Mouse (Mus musculus) testis, adult 2 months (tissue): ENCODE data around the gene Pdia5. TPM values are rescaled to one million over a fixed set of nuclear protein-coding genes. Genes with fewer than 3 reads are reported as not detected.

ENCODE experiments used
- H3K27ac ChIP-seq: fragments of 200-500 bp; 2 replicates; pipeline ENCODE4 v1.5.1; 2012; ENCODE audit warnings: low read depth, low read length; ENCODE audit not compliant: control insufficient read depth, insufficient read depth
- H3K27me3 ChIP-seq: fragments of 200-500 bp; 2 replicates; pipeline ENCODE4 v1.6.1; 2012; ENCODE audit warnings: mild to moderate bottlenecking, low read length, moderate library complexity; ENCODE audit not compliant: control insufficient read depth, insufficient read depth
- H3K36me3 ChIP-seq: fragments of 200-500 bp; 2 replicates; pipeline ENCODE4 v1.6.1; 2012; ENCODE audit warnings: mild to moderate bottlenecking, low read length; ENCODE audit not compliant: control insufficient read depth, insufficient read depth
- H3K4me1 ChIP-seq: fragments of 200-500 bp; 2 replicates; pipeline ENCODE4 v1.6.1; 2012; ENCODE audit warnings: low read length; ENCODE audit not compliant: control insufficient read depth, insufficient read depth
- H3K4me3 ChIP-seq: fragments of 200-500 bp; 2 replicates; pipeline ENCODE4 v1.5.1; 2012; ENCODE audit warnings: low read depth, mild to moderate bottlenecking, low read length, moderate library complexity, mixed read lengths; ENCODE audit not compliant: control insufficient read depth
- CTCF ChIP-seq: fragments of 200-500 bp; IDR thresholded peaks from 2 replicates; pipeline ENCODE4 v1.5.1; 2012; ENCODE audit warnings: low read depth, mild to moderate bottlenecking, inconsistent platforms, low read length, moderate library complexity; ENCODE audit not compliant: control insufficient read depth, insufficient read depth, insufficient replicate concordance
- POLR2A ChIP-seq: fragments of 200-500 bp; IDR thresholded peaks from 2 replicates; pipeline ENCODE4 v1.6.1; 2012; ENCODE audit warnings: low read depth, mild to moderate bottlenecking, inconsistent platforms, low read length, moderate library complexity; ENCODE audit not compliant: control insufficient read depth
- polyA plus RNA-seq: library from polyadenylated mRNA; depleted of rRNA; stranded (reverse); fragments of >200 nt; gene quantifications from 2 replicates; pipeline ENCODE4 v1.2.3, GENCODE M21; 2012; rRNA removed

The Pdia5 gene
- 16.5 and 18.9 TPM in 2 replicates for polyA plus RNA-seq

DNA sequence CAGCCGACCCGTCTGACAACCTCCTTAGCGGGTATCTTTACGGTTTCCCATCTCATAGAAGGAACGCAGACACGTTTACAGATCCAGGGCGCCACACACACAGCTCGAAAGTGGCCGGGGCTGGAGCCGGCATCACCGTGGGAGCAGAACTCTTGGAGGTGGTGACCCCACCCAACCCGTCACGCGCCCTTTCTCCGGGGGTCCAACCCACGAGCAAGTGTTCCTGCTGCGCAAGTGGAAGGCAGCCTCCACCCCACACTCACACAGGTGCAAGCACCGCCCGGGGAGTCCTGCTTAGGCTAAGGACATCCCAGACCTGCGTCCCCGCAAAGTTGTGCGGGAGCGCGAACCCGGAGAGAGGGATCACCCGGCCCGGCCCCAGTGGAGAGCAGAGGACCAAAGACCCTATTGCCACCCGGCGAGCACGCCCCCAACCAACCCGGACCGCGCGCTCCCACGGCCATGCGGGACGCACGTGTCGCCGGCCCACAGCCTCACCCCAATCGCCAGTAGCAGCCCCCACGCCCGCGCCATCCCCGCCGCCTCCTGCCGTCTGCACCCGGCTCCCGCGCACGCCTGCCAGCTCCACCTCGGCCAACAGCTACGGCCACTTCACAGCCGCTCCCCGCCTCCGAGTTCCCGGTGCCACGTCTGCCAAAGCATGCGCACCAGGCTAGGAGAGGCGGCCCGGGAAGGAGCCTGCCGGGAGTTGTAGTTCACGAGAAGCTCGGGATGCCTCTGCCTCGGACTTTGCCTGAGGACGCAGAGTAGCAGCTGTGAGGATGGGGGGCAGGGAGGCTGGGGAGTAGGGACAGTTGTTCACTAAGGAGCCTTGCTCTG, at the start of gene Pdia5:
Gene Pdia5, minus strand, starts transcription at position 643 of the 840 bp plus-strand sequence.
- no peak within 1 kb of the TSS for H3K27ac ChIP-seq
- peaks cover 3% of the 10 kb centered on the region; the same call in 1 of the 2 replicates for H3K4me1 ChIP-seq
- TF ChIP-seq POLR2A = peak; percentile 65
- TF ChIP-seq CTCF = no peak
- H3K4me3 ChIP-seq = peak within 1 kb of the TSS; percentile 41
- H3K36me3 ChIP-seq = no peaks in the 10 kb centered on the region
- H3K27me3 ChIP-seq = no peaks in the 10 kb centered on the region

DNA sequence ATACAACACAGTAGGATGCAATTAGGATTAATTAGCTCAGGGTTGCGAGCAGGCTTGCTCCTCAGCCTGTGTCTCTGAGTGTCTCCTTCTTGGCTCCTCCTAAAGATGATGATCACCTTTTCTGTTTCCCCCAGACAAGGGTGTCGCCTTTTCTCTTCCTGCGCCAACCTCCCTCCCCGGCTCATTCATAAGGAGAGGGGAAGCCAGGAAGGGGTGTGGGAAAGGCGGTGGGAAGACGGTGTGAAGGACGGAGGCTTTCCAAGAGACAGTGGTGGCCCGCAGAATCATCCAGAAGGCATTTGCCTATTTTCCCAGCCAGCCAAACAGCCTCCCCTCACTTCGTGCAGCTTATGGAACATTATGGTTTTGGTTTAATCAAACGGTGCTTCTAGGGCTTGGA, 48.4 kb upstream of the Pdia5 start:
- H3K27me3 ChIP-seq = peaks cover 2% of the 10 kb centered on the region
- no peak for TF ChIP-seq POLR2A
- no peak overlapping the region for H3K4me3 ChIP-seq
- H3K36me3 ChIP-seq = no peaks in the 10 kb centered on the region
- H3K4me1 ChIP-seq = peaks cover 9% of the 10 kb centered on the region
- no peak overlapping the region for H3K27ac ChIP-seq

DNA sequence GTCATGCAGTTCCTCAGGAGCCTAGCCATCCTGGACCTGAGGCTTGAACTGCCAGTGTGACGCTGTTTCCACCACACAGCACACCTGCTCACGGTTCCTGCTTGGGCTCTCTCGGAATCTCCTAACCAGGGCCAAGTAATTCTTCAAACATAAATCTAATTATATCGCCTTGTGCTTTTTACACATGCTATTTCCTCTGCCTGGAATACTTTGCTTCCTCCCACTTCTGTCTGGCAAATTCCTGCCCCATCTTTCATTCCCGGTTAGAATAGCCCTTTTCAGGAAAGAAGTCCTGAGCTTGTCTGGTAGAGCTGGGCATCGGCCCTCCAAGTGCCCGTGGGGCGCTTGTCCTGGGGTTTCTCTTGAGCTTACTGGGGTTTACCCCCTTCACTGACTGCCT, 47.0 kb upstream of the Pdia5 start:
- no peak for TF ChIP-seq CTCF
- no peak for TF ChIP-seq POLR2A
- Histone ChIP-seq H3K36me3 (no peaks in the 10 kb centered on the region), H3K4me1 (peaks cover 9% of the 10 kb centered on the region), H3K27ac (no peak overlapping the region; the same call in 1 of the 2 replicates), H3K27me3 (peaks cover 2% of the 10 kb centered on the region), H3K4me3 (no peak overlapping the region)

DNA sequence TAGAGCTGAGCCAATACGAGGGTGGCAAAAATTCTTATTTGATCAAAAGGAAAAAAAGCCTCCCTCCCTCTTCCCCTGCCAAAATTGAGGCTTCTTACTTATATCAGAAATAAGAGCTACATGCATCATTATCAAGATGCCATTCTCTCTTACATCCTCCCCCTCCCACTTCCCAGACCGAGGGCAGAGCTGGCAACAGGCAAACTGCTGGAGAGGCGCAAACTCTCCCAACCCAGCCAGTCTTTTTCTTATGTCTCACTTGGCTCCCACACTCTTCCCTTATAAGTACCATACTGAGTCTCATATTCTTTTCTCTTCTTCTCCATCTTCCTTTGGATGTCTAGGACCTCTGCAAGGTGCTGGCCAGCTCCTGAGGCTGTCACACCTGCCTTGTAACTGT, 44.0 kb upstream of the Pdia5 start:
- Histone ChIP-seq H3K27me3 (no peaks in the 10 kb centered on the region), H3K4me3 (no peak overlapping the region), H3K36me3 (no peaks in the 10 kb centered on the region), H3K4me1 (no peaks in the 10 kb centered on the region; the same call in 1 of the 2 replicates), H3K27ac (no peak overlapping the region)
- TF ChIP-seq POLR2A = no peak
- no peak for TF ChIP-seq CTCF

DNA sequence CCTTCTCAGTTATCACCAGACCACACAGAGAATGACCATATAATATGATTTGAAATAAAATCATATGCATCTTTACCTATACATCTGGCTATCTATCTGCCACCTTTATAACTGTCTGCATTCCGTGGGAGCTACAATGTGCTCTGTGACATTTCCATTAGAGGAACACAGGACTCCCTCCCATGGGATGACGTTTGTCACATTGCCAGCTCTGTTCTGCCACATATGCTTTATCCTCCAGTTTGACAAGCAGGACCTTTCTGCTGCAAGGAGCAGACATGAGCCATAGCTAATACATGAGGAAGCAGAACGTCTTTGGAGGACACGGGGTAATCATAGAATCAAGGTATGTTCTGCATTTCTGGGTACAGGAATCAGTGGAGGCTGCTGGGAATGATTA, 33.5 kb upstream of the Pdia5 start:
- Histone ChIP-seq H3K36me3 (no peaks in the 10 kb centered on the region), H3K27me3 (no peaks in the 10 kb centered on the region), H3K4me3 (no peak overlapping the region), H3K4me1 (no peaks in the 10 kb centered on the region; the same call in 1 of the 2 replicates), H3K27ac (no peak overlapping the region)
- TF ChIP-seq POLR2A = no peak
- TF ChIP-seq CTCF = no peak

DNA sequence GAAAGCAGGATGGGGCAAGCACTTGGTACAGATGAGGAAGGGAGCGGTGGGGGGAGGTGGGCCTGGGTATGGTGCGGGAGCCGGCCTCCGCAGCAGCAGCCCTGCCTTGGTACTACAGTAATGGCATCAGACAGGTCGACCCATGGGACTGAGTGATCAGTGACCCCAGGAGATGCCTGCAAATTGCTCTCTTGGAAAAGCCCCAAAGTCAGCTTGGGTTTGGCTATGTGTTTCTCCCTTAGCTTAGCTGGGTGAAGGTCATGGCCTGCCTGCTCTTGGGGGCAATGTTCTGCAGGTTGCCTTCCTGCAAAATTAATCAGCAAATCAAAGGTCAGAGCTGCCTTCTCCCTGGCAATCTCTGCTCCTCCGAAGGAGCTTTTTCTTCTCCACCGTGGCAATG, 28.6 kb upstream of the Pdia5 start:
- no peak overlapping the region for H3K27ac ChIP-seq
- H3K27me3 ChIP-seq = no peaks in the 10 kb centered on the region
- TF ChIP-seq POLR2A = no peak
- TF ChIP-seq CTCF = no peak
- H3K4me1 ChIP-seq = peaks cover 5% of the 10 kb centered on the region; the same call in 1 of the 2 replicates
- no peak overlapping the region for H3K4me3 ChIP-seq
- H3K36me3 ChIP-seq = no peaks in the 10 kb centered on the region

DNA sequence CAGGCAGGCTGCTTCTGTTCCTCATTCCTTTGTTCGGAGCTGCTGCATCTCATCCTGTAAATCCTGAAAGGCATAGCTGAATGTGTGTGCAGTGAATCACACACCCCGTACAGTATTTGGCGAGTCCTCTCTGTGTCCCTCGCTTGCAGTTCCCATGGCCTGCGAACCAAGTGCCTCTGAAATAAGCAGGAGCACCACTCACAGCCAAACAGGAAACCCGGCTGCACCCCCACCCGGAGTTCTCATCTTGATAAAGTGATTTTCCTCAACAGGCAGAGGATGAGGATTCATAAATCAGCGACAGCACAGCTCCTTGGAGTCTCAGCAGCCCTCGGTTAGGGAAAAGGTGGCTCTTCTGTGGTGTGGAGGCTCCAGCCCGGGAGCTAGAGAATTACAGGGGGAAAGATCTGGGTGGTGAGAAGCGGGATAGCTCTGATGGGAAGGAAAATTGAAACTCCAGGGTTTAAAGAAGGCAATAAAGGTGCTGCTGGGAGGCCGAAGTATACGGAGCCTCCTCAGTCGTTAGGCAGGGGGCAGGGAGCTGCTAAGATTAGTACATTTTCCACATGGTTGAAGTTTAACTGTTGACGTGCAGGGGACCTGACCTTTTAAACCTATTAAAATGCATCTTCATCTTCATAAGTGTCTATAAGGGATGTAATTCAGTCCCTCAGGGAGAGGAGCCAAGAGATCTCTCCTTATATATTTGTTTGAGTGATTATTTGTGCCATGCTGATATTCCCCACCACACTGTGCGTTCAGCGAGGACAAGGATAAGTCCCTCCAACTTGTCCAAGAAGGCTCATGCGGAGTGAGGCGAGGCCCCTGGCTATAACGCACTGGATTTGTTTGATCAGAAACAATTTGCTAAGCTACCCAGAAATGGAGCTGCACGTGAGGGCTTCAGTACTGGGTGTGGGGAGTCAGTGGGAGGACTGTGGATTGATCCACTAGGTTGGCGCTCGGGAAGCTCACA, 27.6 kb upstream of the Pdia5 start:
- H3K27ac ChIP-seq = no peak overlapping the region
- TF ChIP-seq POLR2A (no peak), CTCF (no peak)

More for the DNA sequence above, 27.6 kb upstream of the Pdia5 start:
- H3K27me3 ChIP-seq = no peaks in the 10 kb centered on the region
- H3K4me3 ChIP-seq = no peak overlapping the region
- H3K4me1 ChIP-seq = peaks cover 5% of the 10 kb centered on the region; the same call in 1 of the 2 replicates
- H3K36me3 ChIP-seq = no peaks in the 10 kb centered on the region
